26 mouse cellular contexts compared by ENCODE assay signal in genomic region chr16:97956011-97956410, GRCm38 (mm10).
"Had no signal": no experiment of that assay in that cellular context is flagged by ENCODE, and none has a peak within 500 bp of the region (broad histone marks: within the 10 kb centered on the region; RNA-seq: fewer than 3 reads in every experiment).

No protein-coding gene starts in this region.

- H3K9me3 ChIP-seq: embryonic facial prominence, embryonic 10.5 days; embryonic facial prominence, embryonic 12.5 days; embryonic facial prominence, embryonic 13.5 days; embryonic facial prominence, embryonic 15.5 days; forebrain, embryonic 10.5 days; forebrain, embryonic 12.5 days; forebrain, embryonic 13.5 days; forebrain, embryonic 15.5 days had no signal

- H3K27me3 ChIP-seq: embryonic facial prominence, embryonic 12.5 days; embryonic facial prominence, embryonic 13.5 days; embryonic facial prominence, embryonic 15.5 days; forebrain, embryonic 12.5 days; forebrain, embryonic 13.5 days; forebrain, embryonic 15.5 days had no signal

- H3K4me3 ChIP-seq: embryonic facial prominence, embryonic 10.5 days; embryonic facial prominence, embryonic 12.5 days; embryonic facial prominence, embryonic 13.5 days; embryonic facial prominence, embryonic 15.5 days; erythroblast, embryonic 14.5 days; forebrain, embryonic 10.5 days; forebrain, embryonic 12.5 days; forebrain, embryonic 13.5 days; forebrain, embryonic 15.5 days; gastrocnemius, adult 2 months; heart, adult 2 months had no signal

- DNase-seq: cerebellum, adult 2 months; cerebellum, adult 8-10 months; cerebellum, adult 9-10 months; cerebellum, adult 9-11 months; cerebellum, postnatal 10 days; cerebellum, postnatal 14 days; cerebellum, postnatal 25 days; cerebellum, postnatal 36 days; embryo, embryonic 11 days; forebrain, postnatal 0 days; gastrocnemius, adult 2 months; gastrocnemius, postnatal 10 days; gastrocnemius, postnatal 14 days; gastrocnemius, postnatal 25 days; gastrocnemius, postnatal 36 days; heart, adult 18-20 months; heart, adult 2 months had no signal

- H3K27ac ChIP-seq: embryonic facial prominence, embryonic 10.5 days; embryonic facial prominence, embryonic 12.5 days; embryonic facial prominence, embryonic 13.5 days; embryonic facial prominence, embryonic 15.5 days; forebrain, embryonic 10.5 days; forebrain, embryonic 12.5 days; forebrain, embryonic 13.5 days; forebrain, embryonic 15.5 days; gastrocnemius, adult 2 months; heart, adult 2 months had no signal
